10 mouse cellular contexts compared by ENCODE assay signal in genomic region chr12:79055276-79055675, GRCm38 (mm10). TPM values are rescaled to one million over a fixed set of nuclear protein-coding genes. Genes with fewer than 3 reads are reported as not detected.
DNase-seq lines count a peak whose midpoint lies in the region; ATAC-seq and TF ChIP-seq lines count a peak whose summit lies in the region.
"Had no signal": no experiment of that assay in that cellular context is flagged by ENCODE, and none has a peak within 500 bp of the region (broad histone marks: within the 10 kb centered on the region; RNA-seq: fewer than 3 reads in every experiment).

No protein-coding gene starts in this region.

- no peaks in the 10 kb centered on the region for H3K4me1 ChIP-seq in lung, embryonic 16.5 days (replicated peaks; ENCODE audit: control insufficient read depth, insufficient read depth, low read length)
- no peaks in the 10 kb centered on the region; the same call in 1 of the 2 replicates for H3K4me1 ChIP-seq in lung, adult 2 months (ENCODE audit: control insufficient read depth, insufficient read depth, low read length)
- no peaks in the 10 kb centered on the region for H3K4me1 ChIP-seq in cortical plate, adult 2 months (ENCODE audit: control insufficient read depth, insufficient read depth, low read length)
- H3K4me1 ChIP-seq in stomach, embryonic 16.5 days (ENCODE audit: control insufficient read depth, insufficient read depth, low read length) = peaks cover 2% of the 10 kb centered on the region
- peaks cover 5% of the 10 kb centered on the region for H3K4me1 ChIP-seq in embryonic facial prominence, embryonic 10.5 days

- no peak overlapping the region for H3K4me2 ChIP-seq in lung, embryonic 16.5 days (ENCODE audit: low read depth, low read length)
- H3K4me2 ChIP-seq in stomach, embryonic 16.5 days (ENCODE audit: low read depth, low read length) = no peak overlapping the region
- H3K4me2 ChIP-seq: lung, embryonic 14.5 days had no signal

- no peak for DNase-seq in lung, adult 2 months
- peak; percentile 23 for DNase-seq in heart, postnatal 25 days (ENCODE audit: low spot score)
- DNase-seq in frontal cortex, postnatal 10 days (ENCODE audit: low spot score in 2 of 2) = no peak
- DNase-seq in embryonic facial prominence, embryonic 10.5 days (ENCODE audit: low spot score) = no peak
- DNase-seq in neural tube, embryonic 10.5 days (ENCODE audit: extremely low spot score, low spot score) = no peak
- DNase-seq: kidney, postnatal 4 days; lung, embryonic 14.5 days had no signal

- H3K4me3 ChIP-seq in lung, embryonic 16.5 days (ENCODE audit: low read length) = no peak overlapping the region
- no peak overlapping the region for H3K4me3 ChIP-seq in lung, adult 2 months (replicated peaks; ENCODE audit: extremely low read depth, low read depth, low read length)
- H3K4me3 ChIP-seq in cortical plate, adult 2 months (ENCODE audit: insufficient read depth, low read length) = no peak overlapping the region
- H3K4me3 ChIP-seq in stomach, embryonic 16.5 days (replicated peaks; ENCODE audit: low read length) = no peak overlapping the region
- no peak overlapping the region for H3K4me3 ChIP-seq in embryonic facial prominence, embryonic 10.5 days

- no peaks in the 10 kb centered on the region for H3K9me3 ChIP-seq in lung, embryonic 16.5 days (ENCODE audit: control insufficient read depth, low read length)
- no peaks in the 10 kb centered on the region for H3K9me3 ChIP-seq in stomach, embryonic 16.5 days (replicated peaks; ENCODE audit: control insufficient read depth, low read length)
- no peaks in the 10 kb centered on the region for H3K9me3 ChIP-seq in embryonic facial prominence, embryonic 10.5 days

- TF ChIP-seq CTCF in lung, adult 2 months (IDR thresholded peaks at IDR 0.05; ENCODE audit: insufficient read depth, low read length) = no peak
- no peak for TF ChIP-seq CTCF in cortical plate, adult 2 months (IDR thresholded peaks at IDR 0.05; ENCODE audit: extremely low read depth, insufficient read depth, low read length)

- no peaks in the 10 kb centered on the region for H3K27me3 ChIP-seq in lung, embryonic 16.5 days (ENCODE audit: control insufficient read depth, insufficient read depth, low read depth, low read length)
- H3K27me3 ChIP-seq in stomach, embryonic 16.5 days (ENCODE audit: control insufficient read depth, insufficient read depth, low read length) = no peaks in the 10 kb centered on the region
- H3K27me3 ChIP-seq in embryonic facial prominence, embryonic 10.5 days (replicated peaks; ENCODE audit: low read depth, poor library complexity, severe bottlenecking) = no peaks in the 10 kb centered on the region

- no peak overlapping the region for H3K27ac ChIP-seq in lung, embryonic 16.5 days (ENCODE audit: low read length)
- 0 out of 2 replicates have a peak overlapping the region, but pooled peaks have one; percentile 1 for H3K27ac ChIP-seq in cortical plate, adult 2 months (ENCODE audit: insufficient read depth, low read length)
- no peak overlapping the region for H3K27ac ChIP-seq in stomach, embryonic 16.5 days (ENCODE audit: low read length)
- no peak overlapping the region for H3K27ac ChIP-seq in embryonic facial prominence, embryonic 10.5 days (replicated peaks)

- H3K9ac ChIP-seq in lung, embryonic 16.5 days (ENCODE audit: low read length) = no peak overlapping the region
- no peak overlapping the region for H3K9ac ChIP-seq in stomach, embryonic 16.5 days (ENCODE audit: low read length)
- H3K9ac ChIP-seq: lung, embryonic 14.5 days had no signal

- 82% methylated on average over 7 of the region's 7 CpGs for WGBS in lung, embryonic 16.5 days
- 86% methylated on average over 7 of the region's 7 CpGs for WGBS in lung, adult 2 months
- WGBS in stomach, embryonic 16.5 days = 82% methylated on average over 7 of the region's 7 CpGs
- 88% methylated on average over 7 of the region's 7 CpGs for WGBS in embryonic facial prominence, embryonic 10.5 days

- TF ChIP-seq POLR2A in lung, adult 2 months (IDR thresholded peaks at IDR 0.05; ENCODE audit: borderline replicate concordance, extremely low read depth, low read depth, low read length) = no peak
- no peak for TF ChIP-seq POLR2A in cortical plate, adult 2 months (IDR thresholded peaks at IDR 0.05; ENCODE audit: extremely low read depth, insufficient read depth, low read length)

- 0 out of 2 replicates have a peak, but pooled peaks have one; percentile 23 for ATAC-seq in lung, embryonic 16.5 days (ENCODE audit: low read depth)
- peak; percentile 50; the same call in 1 of the 2 replicates for ATAC-seq in stomach, embryonic 16.5 days (ENCODE audit: insufficient read depth, low FRiP score)

- peaks cover 7% of the 10 kb centered on the region; the same call in 1 of the 2 replicates for H3K36me3 ChIP-seq in lung, embryonic 16.5 days (ENCODE audit: control insufficient read depth, insufficient read depth, low read length)
- H3K36me3 ChIP-seq in stomach, embryonic 16.5 days (ENCODE audit: control insufficient read depth, insufficient read depth, low read length) = no peaks in the 10 kb centered on the region
- peaks cover 44% of the 10 kb centered on the region for H3K36me3 ChIP-seq in embryonic facial prominence, embryonic 10.5 days (replicated peaks)

- intact Hi-C loops in heart, postnatal 25 days (cut with DNase I) = no loop called here

RNA-seq across cellular contexts. Expression of gene Plekhh1, which starts 26.3 kb away (rescaled TPM):
- 2.6 and 3.1 TPM in 2 replicates for polyA plus RNA-seq in lung, embryonic 16.5 days (2015; fragmentation: Nextera tagmentation; extraction: Ambion mirVana)
- polyA plus RNA-seq in lung, adult 2 months (2012; rRNA removed) = 8.9 and 9.3 TPM in 2 replicates
- 19.5 and 22.3 TPM in 2 replicates for polyA plus RNA-seq in cortical plate, adult 2 months (2012; rRNA removed)
- 1 to 10 TPM; 2.6 to 3.6 TPM for total RNA-seq in heart, postnatal 25 days (2021)
- polyA plus RNA-seq in stomach, embryonic 16.5 days (2015; fragmentation: Nextera tagmentation; extraction: Ambion mirVana) = 5.8 and 5.9 TPM in 2 replicates
- 4.3 and 5.9 TPM in 2 replicates for polyA plus RNA-seq in embryonic facial prominence, embryonic 10.5 days (2016; fragmentation: Nextera tagmentation; extraction: Ambion mirVana)

RNA-seq across cellular contexts. Expression of gene Pigh, which starts 34.2 kb away (rescaled TPM):
- polyA plus RNA-seq in lung, embryonic 16.5 days (2015; fragmentation: Nextera tagmentation; extraction: Ambion mirVana) = 25.9 and 26.4 TPM in 2 replicates
- 12.9 and 15.0 TPM in 2 replicates for polyA plus RNA-seq in lung, adult 2 months (2012; rRNA removed)
- polyA plus RNA-seq in cortical plate, adult 2 months (2012; rRNA removed) = 11.0 and 12.8 TPM in 2 replicates
- total RNA-seq in heart, postnatal 25 days (2021) = 1 to 10 TPM; 3.8 to 4.0 TPM
- polyA plus RNA-seq in stomach, embryonic 16.5 days (2015; fragmentation: Nextera tagmentation; extraction: Ambion mirVana) = 35.0 and 36.7 TPM in 2 replicates
- polyA plus RNA-seq in embryonic facial prominence, embryonic 10.5 days (2016; fragmentation: Nextera tagmentation; extraction: Ambion mirVana) = 32.7 and 33.4 TPM in 2 replicates

RNA-seq across cellular contexts. Expression of gene Tmem229b, which starts 47.8 kb away (rescaled TPM):
- polyA plus RNA-seq in lung, embryonic 16.5 days (2015; fragmentation: Nextera tagmentation; extraction: Ambion mirVana) = 6.7 and 9.5 TPM in 2 replicates
- polyA plus RNA-seq in lung, adult 2 months (2012; rRNA removed) = 15.4 and 18.6 TPM in 2 replicates
- polyA plus RNA-seq in cortical plate, adult 2 months (2012; rRNA removed) = 20.9 and 21.5 TPM in 2 replicates
- total RNA-seq in heart, postnatal 25 days (2021) = 1 to 10 TPM; 3.8 to 5.0 TPM
- 7.1 and 7.6 TPM in 2 replicates for polyA plus RNA-seq in stomach, embryonic 16.5 days (2015; fragmentation: Nextera tagmentation; extraction: Ambion mirVana)
- polyA plus RNA-seq in embryonic facial prominence, embryonic 10.5 days (2016; fragmentation: Nextera tagmentation; extraction: Ambion mirVana) = 3.5 and 3.8 TPM in 2 replicates
